ENCODE assay signal across 26 mouse cellular contexts in genomic region chr3:52957861-52958260, GRCm38 (mm10). TPM values are rescaled to one million over a fixed set of nuclear protein-coding genes. Genes with fewer than 3 reads are reported as not detected.
DNase-seq lines count a peak whose midpoint lies in the region; ATAC-seq and TF ChIP-seq lines count a peak whose summit lies in the region.
"Had no signal": no experiment of that assay in that cellular context is flagged by ENCODE, and none has a peak within 500 bp of the region (broad histone marks: within the 10 kb centered on the region; RNA-seq: fewer than 3 reads in every experiment).

No protein-coding gene starts in this region.

- H3K36me3 ChIP-seq in hindbrain, postnatal 0 days (ENCODE audit: insufficient read depth, low read length): no peaks in the 10 kb centered on the region
- no peaks in the 10 kb centered on the region for H3K36me3 ChIP-seq in hindbrain, embryonic 10.5 days
- H3K36me3 ChIP-seq: embryonic facial prominence, embryonic 13.5 days; embryonic facial prominence, embryonic 15.5 days; forebrain, embryonic 10.5 days; forebrain, embryonic 12.5 days; G1E had no signal

- no peaks in the 10 kb centered on the region for H3K9me3 ChIP-seq in hindbrain, postnatal 0 days (ENCODE audit: low read length)
- 0 out of 2 replicates have a peak, but pooled peaks cover 3% of the 10 kb centered on the region for H3K9me3 ChIP-seq in hindbrain, embryonic 10.5 days
- H3K9me3 ChIP-seq: embryonic facial prominence, embryonic 15.5 days; forebrain, embryonic 12.5 days had no signal

- no peak overlapping the region for H3K9ac ChIP-seq in hindbrain, postnatal 0 days (replicated peaks; ENCODE audit: low read length)
- H3K9ac ChIP-seq: embryonic facial prominence, embryonic 13.5 days; embryonic facial prominence, embryonic 15.5 days; forebrain, embryonic 12.5 days had no signal

- no peak for ATAC-seq in hindbrain, postnatal 0 days
- ATAC-seq: activated CD4-positive, CD25-positive, alpha-beta regulatory T cell, adult 4 months; CD4-positive, CD25-positive, alpha-beta regulatory T cell, adult 4 months; forebrain, embryonic 14.5 days; forebrain, embryonic 16.5 days; Patski had no signal

- H3K4me3 ChIP-seq in hindbrain, postnatal 0 days (ENCODE audit: low read length): no peak overlapping the region
- H3K4me3 ChIP-seq in hindbrain, embryonic 10.5 days: no peak overlapping the region
- H3K4me3 ChIP-seq: embryonic facial prominence, embryonic 13.5 days; embryonic facial prominence, embryonic 15.5 days; erythroblast, embryonic 14.5 days; forebrain, embryonic 10.5 days; forebrain, embryonic 12.5 days had no signal

- H3K4me1 ChIP-seq in hindbrain, postnatal 0 days (ENCODE audit: insufficient read depth, low read length): no peaks in the 10 kb centered on the region
- peaks cover 15% of the 10 kb centered on the region for H3K4me1 ChIP-seq in hindbrain, embryonic 10.5 days (replicated peaks)

- WGBS in hindbrain, postnatal 0 days: 63% methylated on average over 7 of the region's 7 CpGs
- 95% methylated on average over 7 of the region's 7 CpGs for WGBS in hindbrain, embryonic 10.5 days

- H3K4me2 ChIP-seq in hindbrain, postnatal 0 days (ENCODE audit: low read depth, low read length): no peak overlapping the region
- H3K4me2 ChIP-seq: embryonic facial prominence, embryonic 13.5 days; embryonic facial prominence, embryonic 15.5 days; forebrain, embryonic 12.5 days had no signal

- DNase-seq in heart, adult 11 months: peak; percentile 74
- no peak for DNase-seq in heart, adult 18-20 months
- peak; percentile 20 for DNase-seq in hindbrain, postnatal 0 days (ENCODE audit: low spot score)
- no peak for DNase-seq in hindbrain, embryonic 10.5 days (ENCODE audit: low spot score)
- peak; percentile 49 for DNase-seq in 416B (ENCODE audit: low read depth)
- DNase-seq in embryo, embryonic 9.5 days (ENCODE audit: extremely low spot score): no peak
- DNase-seq: adrenal gland, adult 8-10 months; adrenal gland, postnatal 14 days; adrenal gland, postnatal 36 days; B cell, adult 2 months; cerebellum, adult 11-12 months; cerebellum, adult 2 months; cerebellum, adult 9-11 months; cerebellum, postnatal 25 days had no signal

- TF ChIP-seq CTCF in hindbrain, postnatal 0 days (IDR thresholded peaks at IDR 0.05; ENCODE audit: low read depth): no peak

- no peaks in the 10 kb centered on the region for H3K27me3 ChIP-seq in hindbrain, postnatal 0 days (ENCODE audit: insufficient read depth, low read length)
- H3K27me3 ChIP-seq in hindbrain, embryonic 10.5 days (ENCODE audit: insufficient read depth, poor library complexity, severe bottlenecking): no peaks in the 10 kb centered on the region
- H3K27me3 ChIP-seq: CH12.LX; embryonic facial prominence, embryonic 15.5 days; Patski had no signal

- no peak overlapping the region for H3K27ac ChIP-seq in hindbrain, postnatal 0 days
- H3K27ac ChIP-seq in hindbrain, embryonic 10.5 days: no peak overlapping the region
- H3K27ac ChIP-seq: embryonic facial prominence, embryonic 13.5 days; embryonic facial prominence, embryonic 15.5 days; forebrain, embryonic 10.5 days; forebrain, embryonic 12.5 days had no signal

RNA-seq across cellular contexts. Expression of gene Cog6, which starts 59.2 kb away (rescaled TPM):
- 10 to 100 TPM; 52.9 to 57.5 TPM for total RNA-seq in heart, adult 18-20 months (2021)
- 23.6 and 28.0 TPM in 2 replicates for total RNA-seq in hindbrain, postnatal 0 days (2014; rRNA removed)
- polyA plus RNA-seq in hindbrain, postnatal 0 days (2015; fragmentation: Nextera tagmentation; extraction: Ambion mirVana): 24.8 and 27.6 TPM in 2 replicates
- 39.3 and 39.9 TPM in 2 replicates for polyA plus RNA-seq in hindbrain, embryonic 10.5 days (2016; fragmentation: Nextera tagmentation; extraction: Ambion mirVana)

Comparison
In these comparisons a context has a peak if more than half of its experiments do, and no peak if none do; other contexts are left out.
1. DNase-seq: peak in heart, adult 11 months (single experiment), hindbrain, postnatal 0 days (single experiment) and 416B (single experiment); none in heart, adult 18-20 months (0 of 2), hindbrain, embryonic 10.5 days (single experiment) and embryo, embryonic 9.5 days (single experiment).